Mouse (Mus musculus) left cerebral cortex, postnatal 25 days (tissue): ENCODE measurements around the gene Sash3. TPM values are rescaled to one million over a fixed set of nuclear protein-coding genes. Genes with fewer than 3 reads are reported as not detected.
"Not testable (repeated sequence)": the region's sequence is repeated elsewhere in the genome, so short reads cannot be mapped to it uniquely, and the experiment has no call there.

ENCODE experiments used
- DNase-seq, 2 experiments: peaks; one replicate each; pipeline ENCODE4 v3.0.0; 2022; ENCODE audit warnings: low spot score in 2 of 2, mixed read lengths in 1 of 2
- intact Hi-C: fragments of 180-260 bp; cut with DNase I; formaldehyde crosslinking; loops from one replicate; pipeline ENCODE4 v1.15.1; 2025
- total RNA-seq, 2 experiments: library from RNA; stranded (reverse); gene quantifications; 2 replicates each; pipeline ENCODE4 v1.2.3; 2021

Gene Sash3
- total RNA-seq, 2 experiments from 2014 or later: 1.8 TPM

DNA sequence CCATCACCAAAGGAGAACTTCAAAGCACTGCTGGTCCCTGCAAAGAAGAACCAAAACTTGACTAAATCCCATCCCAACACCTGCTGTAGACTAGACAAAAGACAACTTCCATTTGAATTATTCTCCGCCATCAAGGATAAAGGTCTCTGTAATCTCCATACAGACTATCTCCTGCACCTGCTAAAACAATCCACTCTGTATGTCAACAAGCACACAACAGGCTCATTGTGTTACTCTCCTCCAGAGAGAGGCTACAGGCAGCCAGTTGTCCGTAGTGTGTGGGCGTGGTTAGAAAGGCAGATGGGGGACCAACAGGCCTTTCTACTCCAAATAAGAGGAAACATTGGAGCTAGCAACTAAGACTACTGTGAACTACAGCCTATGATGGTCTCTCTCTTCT is 51.6 kb downstream of the Sash3 start:
- no peak for DNase-seq
- intact Hi-C loops: no loop called here

DNA sequence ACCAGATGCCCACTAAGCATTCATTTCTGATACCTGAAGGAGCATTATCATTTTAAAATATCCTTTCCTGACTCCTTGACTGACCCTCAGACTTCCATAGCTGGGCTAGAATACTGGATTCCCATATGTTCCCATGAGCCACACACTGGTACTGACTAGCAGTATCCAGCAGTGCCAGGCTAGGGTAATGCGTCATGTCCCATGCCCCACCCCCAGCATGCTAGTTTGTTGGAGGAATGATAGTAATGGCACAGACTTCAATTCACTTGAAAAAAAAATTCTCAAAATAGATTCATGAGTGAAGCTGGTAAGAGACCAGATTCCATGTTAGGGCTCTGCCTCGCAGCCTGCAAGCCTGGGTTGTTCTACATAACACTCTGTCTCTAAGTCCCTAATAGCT is 52.8 kb downstream of the Sash3 start:
- intact Hi-C loops: no loop called here

DNA sequence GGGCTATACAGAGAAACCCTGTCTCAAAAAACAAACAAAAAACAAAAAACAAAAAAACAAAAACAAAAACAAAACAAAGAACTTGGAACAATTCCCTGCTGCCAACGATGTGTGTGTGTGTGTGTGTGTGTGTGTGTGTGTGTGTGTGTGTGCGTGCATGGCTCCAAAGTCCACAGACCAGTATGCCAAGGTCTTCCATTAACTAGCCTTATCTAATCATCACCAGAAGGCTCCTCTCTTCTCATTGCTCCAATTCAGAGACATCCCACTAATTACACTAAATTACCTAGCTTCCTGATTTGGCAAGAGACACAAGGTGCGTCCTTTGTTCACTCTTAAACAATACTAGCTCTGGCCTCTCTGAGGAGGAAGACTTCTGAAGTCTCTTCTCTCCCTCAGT is 54.5 kb downstream of the Sash3 start:
- intact Hi-C loops: no loop called here
- DNase-seq: no peak

More for the DNA sequence above, 52.8 kb downstream of the Sash3 start:
- peak in 1 of 2 experiments; percentile 18 for DNase-seq

DNA sequence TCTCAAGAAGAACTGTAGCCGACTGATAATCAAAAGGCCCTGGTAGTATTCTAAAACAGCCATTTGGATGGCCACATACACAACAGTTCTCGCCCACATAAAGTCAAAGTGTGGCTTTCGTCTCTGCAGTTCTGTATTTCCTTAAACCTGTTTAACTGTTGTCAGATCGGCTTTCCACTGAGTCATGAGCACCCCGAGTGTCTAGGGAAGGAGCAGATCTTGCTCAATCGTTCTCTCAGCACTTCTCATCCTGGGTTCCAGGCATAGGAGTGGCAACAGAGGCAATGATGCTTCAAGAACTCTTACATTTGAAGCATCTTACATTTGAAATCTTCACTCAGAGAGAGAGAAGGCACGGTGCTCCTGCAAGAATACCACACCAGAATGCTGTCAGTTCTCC is 55.7 kb downstream of the Sash3 start:
- intact Hi-C loops: no loop called here
- no peak for DNase-seq

DNA sequence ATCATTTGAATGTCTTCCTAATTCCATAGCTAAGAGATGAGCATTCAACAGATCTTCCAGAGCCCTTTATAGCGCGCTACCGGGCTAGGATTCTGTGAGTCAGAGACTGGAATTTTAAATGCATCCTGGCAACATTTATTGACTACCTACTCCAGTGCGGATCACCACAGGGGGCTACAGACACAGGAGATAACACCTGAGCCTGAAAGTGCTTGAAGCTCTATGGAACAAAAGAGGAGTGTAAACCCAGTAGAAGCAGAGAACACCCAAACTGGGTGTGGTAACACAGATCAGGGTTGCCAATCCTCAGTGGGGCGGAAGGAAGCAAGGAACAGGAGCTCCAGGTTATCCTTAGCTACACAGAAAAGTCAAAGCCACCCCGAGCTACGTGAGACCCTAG is 56.2 kb downstream of the Sash3 start:
- no peak for DNase-seq
- intact Hi-C loops: no loop called here

DNA sequence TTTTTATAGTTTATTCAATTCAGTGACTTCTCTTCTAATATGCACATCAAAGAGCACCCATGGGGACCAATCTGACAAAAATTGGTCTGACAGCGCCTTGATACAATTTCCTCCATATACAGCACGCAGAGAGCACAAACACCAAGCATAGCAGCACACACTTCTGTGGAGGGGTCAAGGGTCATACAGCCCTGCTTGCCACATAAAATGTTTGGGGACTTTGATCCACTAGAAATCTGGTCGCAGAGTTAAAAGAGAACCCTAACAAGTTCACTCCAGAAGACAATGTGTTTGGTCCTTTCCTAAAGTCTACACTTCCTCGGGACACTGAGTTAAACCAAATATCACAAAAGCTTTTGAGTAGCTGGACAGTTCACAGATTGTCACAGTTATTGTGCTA is 56.8 kb downstream of the Sash3 start:
- DNase-seq: no peak
- intact Hi-C loops: no loop called here

DNA sequence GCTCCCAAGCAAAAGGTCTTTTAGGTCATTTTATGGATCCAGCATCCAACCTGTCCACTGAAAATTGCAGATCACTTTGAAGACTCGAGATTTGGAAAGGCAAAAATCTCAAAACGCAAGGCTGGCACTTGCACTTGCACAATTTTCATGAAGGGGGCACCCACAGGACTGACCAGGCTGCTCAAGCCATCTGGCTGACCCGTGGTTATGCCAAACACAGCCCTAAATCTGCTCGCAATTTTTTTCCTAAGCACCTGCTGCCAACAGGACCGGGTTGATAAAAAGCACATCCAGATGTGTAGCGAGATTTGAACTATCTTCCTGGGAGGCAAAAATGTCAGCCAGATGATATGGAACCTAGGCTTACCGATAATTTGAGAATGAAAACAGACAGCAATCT is 57.5 kb downstream of the Sash3 start:
- intact Hi-C loops: no loop called here
- no peak for DNase-seq

DNA sequence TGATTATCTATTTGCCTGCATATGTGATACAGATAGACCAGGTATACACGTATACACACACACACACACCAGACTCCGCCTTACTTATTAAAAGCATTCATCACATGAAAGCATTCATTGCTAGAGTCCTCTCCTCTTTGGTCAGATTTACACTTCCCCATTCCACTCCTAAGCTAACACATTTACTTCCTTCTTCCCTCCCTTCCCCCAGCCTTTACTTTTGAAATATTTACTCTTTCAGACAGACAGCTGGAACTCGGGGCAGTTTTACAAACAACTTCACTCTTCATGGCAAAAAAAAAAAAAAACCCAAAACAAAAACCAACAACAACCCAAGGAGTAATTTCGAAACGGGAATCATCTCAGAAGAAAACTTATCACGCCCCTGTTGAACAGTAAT is 58.2 kb downstream of the Sash3 start:
- DNase-seq: no peak
- intact Hi-C loops: no loop called here

DNA sequence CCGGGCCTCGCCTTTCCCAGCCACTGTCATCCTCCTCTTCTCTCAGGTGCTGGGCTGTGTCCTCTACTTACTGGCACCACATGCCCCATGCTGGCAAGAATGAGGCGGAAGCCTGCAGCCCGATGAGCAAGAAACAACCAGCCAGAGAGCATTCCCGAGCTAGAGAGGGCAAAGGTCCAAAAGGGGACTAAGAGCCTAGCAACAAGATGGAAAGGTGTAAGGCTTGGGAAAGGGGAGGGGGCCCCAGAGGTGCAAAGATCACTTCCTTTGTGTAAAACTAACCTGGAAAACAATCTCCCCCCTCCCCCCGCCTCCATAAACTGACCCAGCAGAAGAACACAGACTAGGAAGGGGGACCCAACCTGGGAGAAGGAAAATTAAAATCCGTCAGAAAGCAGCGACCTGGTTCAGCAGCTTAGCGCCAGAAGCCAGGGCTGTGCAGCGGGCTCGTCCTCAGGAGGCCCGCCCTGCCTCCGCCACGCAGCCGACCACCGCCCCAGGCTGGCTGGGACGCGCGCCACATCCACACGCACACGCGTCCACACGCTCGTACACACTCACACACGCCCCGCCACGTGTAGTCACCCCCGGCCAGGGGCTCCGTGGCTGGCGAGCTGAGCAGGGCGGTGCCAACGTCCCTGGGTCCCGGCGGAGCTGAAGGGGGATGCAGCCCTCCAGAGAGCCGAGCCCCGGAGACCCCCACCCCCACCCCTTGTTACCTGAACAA is 61.7 kb downstream of the Sash3 start:
- intact Hi-C loops: loop anchor here (2.0 to 5.0 kb wide), 2 partner anchors 49 to 186 kb away; partner anchors contain the start of gene Utp14a
- DNase-seq: peak in 1 of 2 experiments; percentile 22

DNA sequence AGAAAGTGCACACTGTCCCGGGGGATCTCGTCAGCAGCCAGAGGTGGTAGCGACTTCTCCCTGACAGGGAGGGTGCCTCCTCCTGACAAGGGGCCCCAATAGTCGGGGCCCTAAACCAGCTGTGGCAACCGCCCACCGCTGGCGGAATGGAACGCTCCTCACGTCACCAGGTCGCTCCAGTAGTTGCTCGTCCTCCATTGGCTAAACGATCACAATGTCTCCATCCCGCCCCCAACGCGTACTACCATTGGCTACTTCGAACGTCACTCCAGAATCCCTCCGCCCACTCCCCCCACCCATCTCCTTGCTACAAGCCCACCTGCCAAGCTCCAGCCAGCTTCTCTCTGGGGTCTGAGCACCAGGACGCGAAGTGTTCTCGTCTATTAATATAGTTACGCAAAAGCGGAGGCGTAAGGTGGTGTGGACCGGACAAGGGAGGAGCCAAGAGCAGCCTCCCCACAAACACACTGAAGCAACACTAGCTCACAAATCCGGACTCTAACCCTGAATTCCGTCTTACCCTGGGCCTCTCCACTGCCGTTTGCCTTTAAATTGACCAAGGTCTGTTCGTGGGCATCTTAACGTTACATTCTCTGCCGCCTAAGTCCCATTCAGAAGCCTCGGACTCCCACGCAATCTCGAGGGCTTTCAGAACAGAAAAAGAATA is 62.4 kb downstream of the Sash3 start, which contains the start of gene Zdhhc9:
Gene Zdhhc9, minus strand, starts transcription at position 360 of the 667 bp plus-strand sequence.
- peak; percentile 83 to 95 for DNase-seq
- intact Hi-C loops: loop anchor here (2.0 to 5.0 kb wide), 2 partner anchors 48 to 186 kb away; partner anchors contain the start of gene Utp14a

DNA sequence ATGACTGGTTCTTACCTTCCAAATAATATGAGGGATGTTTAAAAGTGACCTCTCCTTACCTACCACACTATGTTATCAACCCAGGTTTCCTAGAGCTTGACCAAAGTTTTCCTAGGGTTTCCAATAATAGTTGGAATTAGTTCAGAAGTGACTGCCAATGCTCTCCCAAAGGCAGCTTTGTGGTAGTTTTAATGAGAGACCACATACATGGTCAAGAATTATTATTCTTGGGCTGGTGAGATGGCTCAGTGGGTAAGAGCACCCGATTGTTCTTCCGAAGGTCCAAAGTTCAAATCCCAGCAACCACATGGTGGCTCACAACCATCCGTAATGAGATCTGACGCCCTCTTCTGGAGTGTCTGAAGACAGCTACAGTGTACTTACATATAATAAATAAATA is 63.5 kb downstream of the Sash3 start:
- intact Hi-C loops: loop anchor here (2.0 to 5.0 kb wide), 2 partner anchors 47 to 187 kb away; partner anchors contain the start of gene Utp14a
- not testable (repeated sequence) for DNase-seq

Other genes starting within 250 kb of the Sash3 start
- 10 to 100 TPM; 48.5 to 58.4 TPM for gene Ocrl, start 234.0 kb upstream of the Sash3 start, total RNA-seq
- gene Apln, start 111.6 kb upstream of the Sash3 start, total RNA-seq: 10 to 100 TPM; 20.1 to 29.9 TPM
- under 1 TPM; 0.27 to 0.37 TPM for gene Xpnpep2, start 37.7 kb upstream of the Sash3 start, total RNA-seq
- 10 to 100 TPM; 52.3 to 53.8 TPM for gene Zdhhc9, start 62.4 kb downstream of the Sash3 start, total RNA-seq
- gene Utp14a, start 110.4 kb downstream of the Sash3 start, total RNA-seq: 10 to 100 TPM; 13.4 to 14.9 TPM
- gene Bcorl1, start 194.9 kb downstream of the Sash3 start, total RNA-seq: 10 to 100 TPM; 16.6 to 19.4 TPM